Mouse (Mus musculus) MEL (cell line): ENCODE measurements around the gene Map10. TPM values are rescaled to one million over a fixed set of nuclear protein-coding genes. Genes with fewer than 3 reads are reported as not detected.

Source experiments
- DNase-seq: peaks from one replicate; pipeline ENCODE4 v3.0.0; 2011; ENCODE audit warnings: low read depth, low spot score
- H3K27ac ChIP-seq: 2 replicates; pipeline ENCODE4 v1.5.1; 2012; ENCODE audit warnings: low read depth, mild to moderate bottlenecking, control low read depth, low read length, moderate library complexity; ENCODE audit not compliant: control insufficient read depth
- H3K27me3 ChIP-seq, 2 experiments: fragments of 150-350 bp in 1 of 2; sonication (generic) in 1 of 2; 2 replicates each; pipeline ENCODE4 v1.6.1; 2012; ENCODE audit warnings: low read length in 2 of 2, mild to moderate bottlenecking in 2 of 2, improper control_type of control experiment in 1 of 2, moderate library complexity in 1 of 2; ENCODE audit not compliant: insufficient read depth in 2 of 2, control insufficient read depth in 1 of 2
- H3K36me3 ChIP-seq, 2 experiments: 2 replicates each; pipeline ENCODE4 v1.6.1; 2012 to 2014; ENCODE audit warnings: low read length in 2 of 2, improper control_type of control experiment in 1 of 2, inconsistent platforms in 1 of 2, mild to moderate bottlenecking in 1 of 2; ENCODE audit not compliant: insufficient read depth in 2 of 2, control insufficient read depth in 1 of 2
- H3K4me1 ChIP-seq, 2 experiments: fragments of 150-350 bp in 1 of 2; sonication (generic) in 1 of 2; 2 replicates each; pipeline ENCODE4 v1.6.1; 2012; ENCODE audit warnings: low read length in 2 of 2, improper control_type of control experiment in 1 of 2, mild to moderate bottlenecking in 1 of 2; ENCODE audit not compliant: insufficient read depth in 2 of 2, control insufficient read depth in 1 of 2
- H3K4me3 ChIP-seq, 2 experiments: fragments of 150-350 bp in 1 of 2; sonication (generic) in 1 of 2; 2 replicates each; pipeline ENCODE4 v1.5.1; 2012; ENCODE audit warnings: low read depth in 2 of 2, low read length in 2 of 2, mild to moderate bottlenecking in 2 of 2, moderate library complexity in 2 of 2, control low read depth in 1 of 2, improper control_type of control experiment in 1 of 2; ENCODE audit not compliant: control insufficient read depth in 1 of 2, insufficient read depth in 1 of 2
- H3K79me2 ChIP-seq: 2 replicates; pipeline ENCODE4 v1.6.1; 2012; ENCODE audit warnings: mild to moderate bottlenecking, low read length, moderate library complexity; ENCODE audit not compliant: control insufficient read depth, poor library complexity, insufficient read depth
- H3K9ac ChIP-seq: 2 replicates; pipeline ENCODE4 v1.6.1; 2012; ENCODE audit warnings: low read depth, mild to moderate bottlenecking, control low read depth, low read length, moderate library complexity; ENCODE audit not compliant: control insufficient read depth, poor library complexity, severe bottlenecking
- H3K9me3 ChIP-seq: fragments of 150-350 bp; sonication (generic); replicated peaks from 2 replicates; pipeline ENCODE4 v1.6.1; 2012; ENCODE audit warnings: mild to moderate bottlenecking, low read length, improper control_type of control experiment, moderate library complexity; ENCODE audit not compliant: insufficient read depth
- BHLHE40 ChIP-seq: IDR thresholded peaks from 2 replicates; pipeline ENCODE4 v1.6.1; 2012; ENCODE audit warnings: low read depth, mild to moderate bottlenecking, inconsistent platforms, low read length, improper control_type of control experiment, borderline replicate concordance
- CHD1 ChIP-seq: IDR thresholded peaks from 2 replicates; pipeline ENCODE4 v1.6.1; 2012; ENCODE audit warnings: low read depth, mild to moderate bottlenecking, inconsistent platforms, low read length, improper control_type of control experiment
- CTCF ChIP-seq, 3 experiments: IDR thresholded peaks in 2 of 3; conservative IDR thresholded peaks in 1 of 3; 2 replicates each; pipeline ENCODE4 v1.5.1; 2011 to 2012; ENCODE audit warnings: low read length in 3 of 3, low read depth in 2 of 3, mild to moderate bottlenecking in 2 of 3, improper control_type of control experiment in 1 of 3, inconsistent platforms in 1 of 3, mixed read lengths in 1 of 3, moderate library complexity in 1 of 3; ENCODE audit not compliant: control insufficient read depth in 1 of 3, insufficient read depth in 1 of 3, poor library complexity in 1 of 3, severe bottlenecking in 1 of 3
- E2F4 ChIP-seq: IDR thresholded peaks from 2 replicates; pipeline ENCODE4 v1.6.1; 2011; ENCODE audit warnings: low read depth, low read length, improper control_type of control experiment, borderline replicate concordance
- EP300 ChIP-seq, 2 experiments: IDR thresholded peaks; 2 replicates each; pipeline ENCODE4 v1.6.1; 2011; ENCODE audit warnings: improper control_type of control experiment in 2 of 2, low read length in 2 of 2, low read depth in 1 of 2, mild to moderate bottlenecking in 1 of 2
- ETS1 ChIP-seq: IDR thresholded peaks from 2 replicates; pipeline ENCODE4 v1.6.1; 2012; ENCODE audit warnings: low read depth, mild to moderate bottlenecking, inconsistent platforms, low read length, improper control_type of control experiment, moderate library complexity
- GATA1 ChIP-seq: IDR thresholded peaks from 2 replicates; pipeline ENCODE4 v1.6.1; 2011; ENCODE audit warnings: low read depth, low read length, improper control_type of control experiment
- HCFC1 ChIP-seq: IDR thresholded peaks from 2 replicates; pipeline ENCODE4 v1.6.1; 2012; ENCODE audit warnings: low read depth, mild to moderate bottlenecking, inconsistent platforms, low read length, improper control_type of control experiment, moderate library complexity
- MAFK ChIP-seq: IDR thresholded peaks from 2 replicates; pipeline ENCODE4 v1.6.1; 2011; ENCODE audit warnings: low read depth, mild to moderate bottlenecking, low read length, improper control_type of control experiment, borderline replicate concordance
- MAX ChIP-seq: IDR thresholded peaks from 2 replicates; pipeline ENCODE4 v1.6.1; 2011; ENCODE audit warnings: low read length, improper control_type of control experiment
- MAZ ChIP-seq: IDR thresholded peaks from 2 replicates; pipeline ENCODE4 v1.6.1; 2012; ENCODE audit warnings: low read depth, mild to moderate bottlenecking, inconsistent platforms, low read length, improper control_type of control experiment
- MYB ChIP-seq: IDR thresholded peaks from 2 replicates; pipeline ENCODE4 v1.6.1; 2011; ENCODE audit warnings: mild to moderate bottlenecking, low read depth, low read length, improper control_type of control experiment
- NRF1 ChIP-seq: IDR thresholded peaks from 2 replicates; pipeline ENCODE4 v1.6.1; 2014; ENCODE audit warnings: low read depth, mild to moderate bottlenecking, inconsistent platforms, low read length, improper control_type of control experiment, moderate library complexity; ENCODE audit not compliant: poor library complexity, insufficient read depth, severe bottlenecking
- POLR2A ChIP-seq, 2 experiments: IDR thresholded peaks; 2 replicates each; pipeline ENCODE4 v1.6.1; 2011 to 2012; ENCODE audit warnings: low read length in 2 of 2, mild to moderate bottlenecking in 2 of 2, control low read depth in 1 of 2, improper control_type of control experiment in 1 of 2, low read depth in 1 of 2, moderate library complexity in 1 of 2; ENCODE audit not compliant: control insufficient read depth in 1 of 2, insufficient read depth in 1 of 2, poor library complexity in 1 of 2
- POLR2AphosphoS2 ChIP-seq: IDR thresholded peaks from 2 replicates; pipeline ENCODE4 v1.6.1; 2011; ENCODE audit warnings: low read length, improper control_type of control experiment
- RCOR1 ChIP-seq: IDR thresholded peaks from 2 replicates; pipeline ENCODE4 v1.6.1; 2012; ENCODE audit warnings: low read depth, mild to moderate bottlenecking, inconsistent platforms, low read length, improper control_type of control experiment
- TAL1 ChIP-seq: IDR thresholded peaks from 2 replicates; pipeline ENCODE4 v1.6.1; 2012; ENCODE audit warnings: mild to moderate bottlenecking, inconsistent platforms, low read length, moderate library complexity, mixed read lengths
- TBP ChIP-seq: IDR thresholded peaks from 2 replicates; pipeline ENCODE4 v1.8.0; 2011; ENCODE audit warnings: low read depth, low read length, improper control_type of control experiment
- TCF12 ChIP-seq: IDR thresholded peaks from 2 replicates; pipeline ENCODE4 v1.6.1; 2014; ENCODE audit warnings: low read depth, mild to moderate bottlenecking, inconsistent platforms, low read length, improper control_type of control experiment, moderate library complexity
- USF1 ChIP-seq: IDR thresholded peaks from 2 replicates; pipeline ENCODE4 v1.6.1; 2014; ENCODE audit warnings: low read depth, mild to moderate bottlenecking, inconsistent platforms, low read length, improper control_type of control experiment, moderate library complexity
- polyA plus RNA-seq, 2 experiments: library from polyadenylated mRNA; stranded (reverse) in 1 of 2; unstranded in 1 of 2; fragments of >175 nt in 1 of 2; fragments of >200 nt in 1 of 2; gene quantifications; 2 replicates each; pipeline versions ENCODE4 v1.2.1 to v1.2.4; 2012; ENCODE audit warnings: low replicate concordance in 2 of 2, low read depth in 1 of 2; ENCODE audit not compliant: insufficient read length in 2 of 2, insufficient read depth in 1 of 2, missing spikeins in 1 of 2
- total RNA-seq: library from RNA; depleted of rRNA; stranded (reverse); fragments of 300-350 nt; gene quantifications from 2 replicates; pipeline ENCODE4 v1.2.3, GENCODE M21; 2012

Gene Map10
- total and polyA plus RNA-seq, 3 experiments = not detected

GRCm38 (mm10) chr8:125670420-125670819 is 802 bp downstream of the Map10 start:
- no peak overlapping the region for H3K9ac ChIP-seq
- H3K9me3 ChIP-seq = no peaks in the 10 kb centered on the region
- H3K36me3 ChIP-seq = no peaks in the 10 kb centered on the region
- no peak overlapping the region for H3K4me3 ChIP-seq
- H3K79me2 ChIP-seq = no peaks in the 10 kb centered on the region
- H3K27me3 ChIP-seq = no peaks in the 10 kb centered on the region
- no peak for DNase-seq
- TF ChIP-seq MAFK (no peak), MYB (no peak), TCF12 (no peak), MAZ (no peak), TBP (no peak), USF1 (no peak), POLR2AphosphoS2 (no peak), POLR2A (IDR thresholded peaks at IDR 0.05; ENCODE audit: control insufficient read depth in 1 of 2, insufficient read depth in 1 of 2, low read depth in 1 of 2, low read length in 2 of 2, poor library complexity in 1 of 2) (no peak)
- H3K27ac ChIP-seq = no peak overlapping the region
- H3K4me1 ChIP-seq = no peaks in the 10 kb centered on the region

GRCm38 (mm10) chr8:125670906-125671305 is 1.3 kb downstream of the Map10 start:
- TF ChIP-seq ETS1 (no peak), TAL1 (no peak), POLR2A (IDR thresholded peaks at IDR 0.05; ENCODE audit: control insufficient read depth in 1 of 2, insufficient read depth in 1 of 2, low read depth in 1 of 2, low read length in 2 of 2, poor library complexity in 1 of 2) (no peak), TCF12 (no peak), NRF1 (no peak), MAX (no peak), TBP (no peak), EP300 (IDR thresholded peaks at IDR 0.05; ENCODE audit: low read depth in 1 of 2, low read length in 2 of 2) (no peak), MAZ (no peak)
- Histone ChIP-seq H3K27ac (no peak overlapping the region), H3K9ac (no peak overlapping the region), H3K36me3 (no peaks in the 10 kb centered on the region), H3K4me3 (no peak overlapping the region), H3K27me3 (no peaks in the 10 kb centered on the region), H3K4me1 (no peaks in the 10 kb centered on the region), H3K79me2 (no peaks in the 10 kb centered on the region), H3K9me3 (no peaks in the 10 kb centered on the region)
- DNase-seq = no peak

GRCm38 (mm10) chr8:125671371-125671770 is 1.8 kb downstream of the Map10 start:
- Histone ChIP-seq H3K79me2 (no peaks in the 10 kb centered on the region), H3K27ac (no peak overlapping the region)
- no peak for DNase-seq
- TF ChIP-seq CHD1 (no peak), MYB (no peak), BHLHE40 (no peak), E2F4 (no peak), HCFC1 (no peak), RCOR1 (no peak), EP300 (IDR thresholded peaks at IDR 0.05; ENCODE audit: low read depth in 1 of 2, low read length in 2 of 2) (no peak), CTCF (IDR thresholded peaks at IDR 0.05 in 2 of 3, conservative IDR thresholded peaks at IDR 0.05 in 1 of 3; ENCODE audit: control insufficient read depth in 1 of 3, insufficient read depth in 1 of 3, low read depth in 2 of 3, low read length in 3 of 3, poor library complexity in 1 of 3, severe bottlenecking in 1 of 3) (no peak), GATA1 (no peak)
- TF ChIP-seq, all 39 proteins: peak for 0
- Histone ChIP-seq H3K27me3 (no peaks in the 10 kb centered on the region), H3K36me3 (no peaks in the 10 kb centered on the region), H3K9ac (no peak overlapping the region), H3K4me3 (no peak overlapping the region), H3K4me1 (no peaks in the 10 kb centered on the region), H3K9me3 (no peaks in the 10 kb centered on the region)
